Mouse (Mus musculus) kidney, adult 2 months (tissue): Measurements from ENCODE around the gene Dnajb14.

Experiments
- CTCF ChIP-seq: fragments of 200-500 bp; conservative IDR thresholded peaks from 2 replicates; pipeline ENCODE4 v1.5.1; 2011; ENCODE audit warnings: low read depth, mild to moderate bottlenecking, control low read depth, low read length, moderate library complexity, mixed read lengths; ENCODE audit not compliant: insufficient read depth, insufficient read length
- POLR2A ChIP-seq: fragments of 200-500 bp; IDR thresholded peaks from one replicate; pipeline ENCODE4 v1.6.1; 2011; ENCODE audit warnings: low read depth, low read length, control low read depth

GRCm38 (mm10) chr3:137938608-137939007 lies 71.1 kb downstream of the Dnajb14 start:
- TF ChIP-seq CTCF (peak; percentile 27; the same call in 1 of the 2 replicates), POLR2A (no peak)
